Mouse (Mus musculus) spleen, postnatal 36 days (tissue): Measurements from ENCODE around the gene Tcp11l1.

Source experiments
- DNase-seq, 2 experiments: peaks; one replicate each; pipeline ENCODE4 v3.0.0; 2022; ENCODE audit warnings: low spot score in 2 of 2, mixed read lengths in 1 of 2

Gene Tcp11l1

GRCm38 (mm10) chr2:104711585-104712485 lies at the start of gene Tcp11l1:
Tcp11l1 (minus strand) TSS chr2:104712169.
- DNase-seq: peak; percentile 25 to 36

DNA sequence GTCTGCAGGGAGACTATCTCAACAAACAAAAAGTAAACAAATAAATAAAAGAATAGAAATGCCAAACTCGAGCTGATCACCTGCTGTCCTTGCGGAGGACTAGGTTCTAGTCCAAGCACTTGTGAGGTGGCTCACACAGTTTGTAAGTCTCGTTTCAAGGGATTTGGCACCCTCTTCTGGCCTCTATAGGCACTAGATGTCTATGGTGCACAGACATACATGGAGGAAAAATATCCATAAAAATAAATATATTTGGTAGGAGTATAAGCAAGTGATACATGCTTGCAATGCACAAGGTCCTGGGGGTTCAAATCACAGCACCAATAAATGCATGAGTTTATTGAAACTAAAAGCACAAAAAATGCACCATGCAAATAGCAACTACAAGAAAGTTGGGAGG lies 38.6 kb upstream of the Tcp11l1 start:
- peak in 1 of 2 experiments; percentile 4 for DNase-seq

DNA sequence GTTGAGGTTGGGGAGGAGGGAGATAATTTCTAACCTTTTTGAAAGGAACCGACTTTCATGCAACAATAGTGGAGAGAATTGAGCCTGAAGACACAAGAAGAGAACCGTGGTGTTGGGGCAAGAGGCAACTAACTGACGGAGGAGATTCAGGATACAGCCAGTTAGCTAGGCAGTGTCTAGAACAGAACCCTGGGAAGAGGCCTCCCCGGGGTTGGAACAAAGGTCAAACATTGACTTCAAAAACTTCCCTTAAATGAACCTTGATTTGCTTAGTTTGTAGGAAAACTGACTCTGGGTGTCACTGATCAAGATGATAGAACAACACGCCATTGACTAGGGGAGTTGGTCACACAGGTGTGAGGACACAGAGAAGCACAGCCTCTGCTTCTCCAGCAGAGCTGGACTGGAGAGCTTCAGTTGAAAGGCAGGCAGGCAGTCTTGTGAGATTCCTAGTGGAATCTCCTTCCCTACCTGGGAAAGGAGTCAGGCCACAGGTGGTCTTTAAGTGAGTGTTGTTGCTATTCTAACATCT lies 36.7 kb upstream of the Tcp11l1 start:
- DNase-seq: no peak

GRCm38 (mm10) chr2:104746251-104746650 lies 34.3 kb upstream of the Tcp11l1 start:
- peak in 1 of 2 experiments; percentile 2 for DNase-seq

DNA sequence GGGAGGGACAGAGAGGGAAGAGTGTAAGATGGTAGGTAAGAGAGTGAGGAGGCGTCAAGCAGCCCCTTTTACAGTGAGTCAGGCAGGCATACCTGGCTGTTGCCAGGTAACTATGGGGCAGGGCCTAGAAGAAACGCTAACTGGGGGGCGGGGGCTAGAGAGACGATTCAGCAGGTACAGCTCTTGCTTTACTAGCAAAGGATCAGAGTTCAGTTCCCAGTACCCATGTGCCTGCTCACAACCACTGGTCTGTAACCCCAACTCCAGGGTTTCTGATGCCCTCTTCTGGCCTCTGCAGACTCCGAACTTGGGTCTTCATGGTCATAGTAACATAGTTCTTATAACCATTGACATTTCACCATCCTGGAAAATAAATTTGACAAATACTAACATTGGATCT lies 32.0 kb upstream of the Tcp11l1 start:
- no peak for DNase-seq

DNA sequence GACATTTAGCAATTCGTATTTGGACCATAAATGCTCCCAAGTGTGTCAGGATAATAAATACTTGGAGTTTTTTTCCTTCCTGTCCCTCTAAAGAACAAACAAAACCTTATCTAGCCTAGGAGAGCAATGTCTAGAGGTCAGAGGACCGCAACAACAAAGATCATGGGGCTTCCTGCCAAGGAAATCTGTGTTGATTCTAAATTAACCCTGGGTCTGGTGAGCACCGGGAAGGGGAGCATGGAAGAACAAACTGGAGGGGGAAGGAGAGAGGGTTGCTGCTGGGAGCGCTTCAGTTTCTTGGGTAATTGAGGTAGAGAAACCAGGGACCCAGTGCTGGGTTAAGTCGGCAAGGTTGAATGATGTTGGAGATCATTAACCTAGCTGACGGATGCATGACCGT lies 31.2 kb upstream of the Tcp11l1 start:
- no peak for DNase-seq

DNA sequence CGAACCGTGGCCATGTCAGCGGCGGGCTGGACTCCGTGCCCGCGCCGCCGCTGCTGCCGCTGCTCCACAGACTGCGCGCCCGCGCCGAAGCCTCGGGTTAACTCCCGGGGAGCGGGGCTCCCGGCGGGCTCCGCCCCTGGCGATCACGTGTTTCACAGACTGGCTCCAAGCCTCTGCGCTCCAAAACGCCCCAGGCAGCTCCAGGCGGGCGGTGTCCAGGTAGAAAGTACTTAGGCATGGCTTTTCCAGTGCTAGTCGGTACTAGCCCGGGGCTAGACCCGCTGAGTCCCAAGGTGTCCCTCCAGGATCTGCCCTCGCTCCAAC lies 30.7 kb upstream of the Tcp11l1 start, which contains the start of gene Depdc7:
TSS of gene Depdc7 (minus strand) at position 138 of the 324 bp plus-strand sequence.
- peak; percentile 72 to 77 for DNase-seq

- no peak for DNase-seq
Observed at GRCm38 (mm10) chr2:104741896-104742740, 30.1 kb upstream of the Tcp11l1 start.

DNA sequence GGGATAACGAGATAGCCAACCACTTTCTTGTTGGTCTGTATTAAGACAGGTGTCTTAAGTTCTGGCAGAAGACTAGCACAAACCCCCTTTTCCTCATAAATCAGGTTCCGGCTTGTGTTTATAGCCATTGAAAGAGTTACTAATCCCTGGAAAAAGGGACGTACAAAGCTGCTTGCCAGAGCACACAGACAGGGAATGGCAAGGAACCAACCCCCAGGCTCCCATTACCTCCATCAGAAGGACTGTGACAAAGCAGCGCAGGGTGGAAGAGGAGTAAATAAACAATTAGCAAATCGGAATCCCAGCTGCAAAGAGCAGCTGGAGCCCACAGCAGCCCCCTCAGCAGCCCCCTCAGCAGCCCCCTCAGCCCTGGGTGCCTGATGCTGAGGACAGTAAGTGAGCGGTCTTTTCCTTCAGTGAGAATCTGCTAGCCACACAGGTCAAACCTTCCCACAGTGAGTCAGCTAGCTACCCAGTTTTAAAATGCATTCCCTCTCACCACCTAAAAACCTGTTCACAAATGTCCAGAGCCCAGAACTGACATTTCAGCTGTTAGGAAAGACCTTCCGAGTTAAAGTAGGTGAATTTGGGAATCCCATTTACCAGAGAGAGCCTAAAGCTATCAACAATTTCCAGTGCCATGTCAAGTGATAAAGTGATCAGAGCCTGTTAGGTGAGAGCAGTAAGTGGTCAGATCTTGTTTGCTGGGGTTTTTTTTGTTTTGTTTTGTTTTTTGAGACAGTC lies 29.2 kb upstream of the Tcp11l1 start:
- no peak for DNase-seq

DNA sequence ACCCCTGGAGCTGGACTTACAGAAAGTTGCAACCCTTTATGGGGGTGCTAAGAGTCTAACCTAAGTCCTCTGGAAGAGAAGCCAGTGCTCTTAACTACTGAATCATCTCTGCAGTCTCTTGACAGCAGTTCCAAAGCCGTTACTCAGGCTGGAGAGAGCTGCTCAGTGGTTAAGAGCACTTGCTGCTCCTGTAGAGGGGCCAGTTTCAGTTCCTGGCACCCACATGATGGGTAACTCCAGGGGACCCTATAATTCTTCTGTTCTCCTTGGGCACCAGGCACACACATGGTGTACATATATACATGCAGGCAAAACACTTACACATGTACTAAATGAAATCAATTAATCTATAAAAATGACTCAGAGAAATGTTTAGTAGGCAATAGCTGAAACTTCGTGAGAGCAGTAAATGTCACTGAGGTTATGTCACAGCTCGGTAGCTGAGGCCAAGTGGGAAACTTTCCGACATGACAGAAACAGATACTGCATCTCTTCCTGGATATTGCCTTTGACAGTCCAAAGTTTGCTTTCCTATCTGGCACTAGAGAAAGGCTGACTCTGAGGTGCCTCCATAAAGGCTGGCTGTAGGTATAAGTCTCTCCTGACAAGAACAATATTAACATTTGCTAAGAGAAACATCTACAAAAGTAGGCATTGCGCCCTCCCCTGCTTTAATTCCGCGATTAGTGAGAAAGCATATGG lies 28.4 kb upstream of the Tcp11l1 start:
- DNase-seq: no peak

DNA sequence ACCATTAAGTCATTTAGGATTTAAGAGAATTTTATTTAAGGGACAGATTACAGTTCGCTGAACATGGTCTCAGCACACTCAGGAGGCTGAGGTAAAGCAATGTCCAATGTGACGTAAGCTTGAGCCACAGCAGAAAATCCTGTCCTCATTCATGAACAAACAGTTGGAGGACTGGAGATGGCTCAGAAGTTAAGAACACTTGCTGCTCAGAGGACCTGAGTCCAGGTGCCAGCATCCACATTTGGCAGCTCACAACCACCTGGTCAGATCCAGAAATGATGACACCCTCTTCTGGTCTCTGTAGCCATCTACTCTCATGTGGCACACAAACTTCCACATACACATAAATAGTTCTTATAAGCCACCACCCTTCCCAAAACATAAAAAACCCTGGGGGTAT lies 27.7 kb upstream of the Tcp11l1 start:
- no peak for DNase-seq

DNA sequence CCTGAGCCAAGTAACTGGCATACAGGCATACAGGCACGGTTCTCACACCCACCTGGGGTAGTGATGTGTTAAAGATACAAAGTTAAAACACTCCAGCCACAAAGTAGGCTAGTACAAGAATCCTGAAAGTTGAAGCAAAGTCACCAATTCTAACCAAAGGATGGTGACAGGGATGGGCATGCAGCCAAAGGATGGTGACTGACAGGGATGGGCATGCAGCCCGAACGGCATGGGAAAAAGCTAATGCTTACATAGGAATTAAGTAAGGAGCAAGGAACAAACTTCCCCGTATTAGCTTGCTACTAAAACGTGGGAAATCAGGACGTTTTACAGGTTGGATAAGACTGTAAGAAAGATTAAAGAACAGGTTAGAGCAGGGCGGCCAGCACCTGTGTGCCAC lies 24.3 kb upstream of the Tcp11l1 start:
- DNase-seq: no peak

GRCm38 (mm10) chr2:104732562-104733256 lies 20.7 kb upstream of the Tcp11l1 start:
- DNase-seq: no peak

DNA sequence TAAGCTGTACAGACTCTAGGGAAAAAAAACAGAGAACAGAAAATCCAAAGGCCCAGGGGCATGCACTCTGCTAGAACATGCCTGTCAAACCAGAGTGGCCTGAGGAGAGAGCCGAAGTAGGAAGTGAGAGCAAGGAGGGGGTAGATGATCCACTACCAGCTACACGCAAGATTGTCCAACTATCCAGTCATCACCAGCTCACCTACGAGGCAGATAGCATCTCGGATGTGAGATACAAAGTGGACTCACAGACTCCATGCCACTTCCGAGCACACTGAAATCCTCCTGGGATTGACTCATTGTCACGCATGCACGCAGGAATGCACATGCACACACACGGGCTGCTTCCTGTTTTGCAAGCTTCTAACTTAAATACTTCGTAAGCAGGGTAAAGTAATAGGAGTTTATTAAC lies 20.1 kb upstream of the Tcp11l1 start:
- peak; percentile 35 to 48 for DNase-seq

GRCm38 (mm10) chr2:104727369-104727768 lies 15.4 kb upstream of the Tcp11l1 start:
- DNase-seq: no peak

GRCm38 (mm10) chr2:104722021-104722420 lies 10.1 kb upstream of the Tcp11l1 start:
- DNase-seq: no peak

GRCm38 (mm10) chr2:104717827-104718226 lies 5.9 kb upstream of the Tcp11l1 start:
- no peak for DNase-seq

- DNase-seq: no peak
Observed at GRCm38 (mm10) chr2:104717231-104717735, 5.3 kb upstream of the Tcp11l1 start.

- DNase-seq: no peak
Observed at GRCm38 (mm10) chr2:104716279-104716678, 4.3 kb upstream of the Tcp11l1 start, which contains the start of gene Pin1rt1. Pin1rt1 (minus strand) TSS chr2:104716379.

DNA sequence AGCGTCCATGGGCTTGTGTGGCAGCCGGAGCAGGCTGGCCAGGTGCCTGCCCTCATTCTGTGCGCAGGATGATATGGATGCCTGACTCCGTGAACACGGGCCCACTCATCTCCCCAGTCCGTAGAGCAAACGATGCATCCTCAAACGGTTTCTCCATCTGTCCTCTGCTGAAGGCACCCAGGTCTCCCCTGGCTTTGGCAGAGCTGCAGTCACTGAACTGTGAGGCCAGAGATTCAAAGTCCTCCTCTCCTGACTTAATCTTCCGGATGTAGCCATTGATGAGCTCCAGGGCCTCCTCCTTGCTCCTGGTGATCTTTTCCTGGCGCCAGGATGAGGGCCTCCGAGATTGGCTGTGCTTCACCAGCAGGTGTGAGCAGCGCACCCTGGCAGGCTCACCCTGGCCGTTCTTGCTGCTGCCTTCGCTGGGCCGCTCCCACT lies 2.3 kb upstream of the Tcp11l1 start:
- DNase-seq: no peak
